Mouse (Mus musculus) liver, embryonic 13.5 days (tissue): ENCODE data around the gene Dnajc16. TPM values are rescaled to one million over a fixed set of nuclear protein-coding genes. Genes with fewer than 3 reads are reported as not detected.

Experiments used
- ATAC-seq: fragments of 200-750 bp; cut with Nextera tagmentation; 2 replicates; pipeline ENCODE4 v1.8.0; 2017; ENCODE audit warnings: low read depth, mild to moderate bottlenecking, moderate number of reproducible peaks, moderate library complexity
- DNase-seq: peaks from one replicate; pipeline ENCODE4 v3.0.0; 2022
- H3K27ac ChIP-seq: fragments of 300-500 bp; sonication (generic); 2 replicates; pipeline ENCODE4 v1.5.1; 2015; ENCODE audit warnings: moderate library complexity, mild to moderate bottlenecking, inconsistent platforms
- H3K27me3 ChIP-seq: fragments of 300-500 bp; sonication (generic); 2 replicates; pipeline ENCODE4 v1.6.1; 2015; ENCODE audit warnings: mild to moderate bottlenecking, inconsistent platforms
- H3K36me3 ChIP-seq: fragments of 300-500 bp; sonication (generic); 2 replicates; pipeline ENCODE4 v1.6.1; 2015; ENCODE audit warnings: mild to moderate bottlenecking, inconsistent platforms
- H3K4me1 ChIP-seq: fragments of 300-500 bp; sonication (generic); replicated peaks from 2 replicates; pipeline ENCODE4 v1.6.1; 2015; ENCODE audit warnings: inconsistent platforms
- H3K4me2 ChIP-seq: fragments of 300-500 bp; sonication (generic); 2 replicates; pipeline ENCODE4 v1.6.1; 2015; ENCODE audit warnings: inconsistent platforms, mild to moderate bottlenecking, moderate library complexity
- H3K4me3 ChIP-seq: fragments of 300-500 bp; sonication (generic); replicated peaks from 2 replicates; pipeline ENCODE4 v1.5.1; 2015; ENCODE audit warnings: mild to moderate bottlenecking, inconsistent platforms
- H3K9ac ChIP-seq: fragments of 300-500 bp; sonication (generic); 2 replicates; pipeline ENCODE4 v1.6.1; 2015; ENCODE audit warnings: mild to moderate bottlenecking, inconsistent platforms
- H3K9me3 ChIP-seq: fragments of 300-500 bp; sonication (generic); replicated peaks from 2 replicates; pipeline ENCODE4 v1.6.1; 2016; ENCODE audit warnings: inconsistent platforms
- WGBS: fragments of 180-500 bp; shearing (Covaris S2); methylation state at CpG from one replicate; pipeline ENCODE4 v1.1.7; 2015; ENCODE audit not compliant: insufficient replicate concordance; 5-methylcytosine and 5-hydroxymethylcytosine counted together
- polyA plus RNA-seq: library from polyadenylated mRNA; unstranded; fragments of >200 nt; fragmentation: Nextera tagmentation; extraction: Ambion mirVana; gene quantifications from 2 replicates; pipeline ENCODE4 v1.2.1, GENCODE M21; 2015

Dnajc16 gene
- polyA plus RNA-seq, 1 experiment from 2014 or later = 2.1 TPM

DNA sequence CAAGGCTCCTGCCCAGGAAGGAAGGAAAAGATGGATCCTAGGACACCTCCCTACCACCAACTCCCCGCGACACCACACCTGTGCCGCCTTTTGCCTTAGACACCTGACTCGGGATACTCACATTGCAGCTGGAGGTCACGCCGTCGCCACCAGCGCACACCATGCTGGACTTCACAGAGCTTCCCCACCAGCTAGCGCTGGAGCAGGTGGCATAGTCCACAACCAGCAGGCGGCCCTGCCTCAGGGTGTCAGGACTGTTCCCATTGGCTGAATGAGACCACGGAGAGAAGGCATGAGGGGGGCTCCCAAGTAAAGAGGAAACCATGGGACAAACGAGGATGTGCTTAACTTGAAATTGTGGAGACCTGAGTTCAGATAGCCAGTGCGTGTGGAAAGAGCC, 28.1 kb upstream of the Dnajc16 start:
- Histone ChIP-seq H3K9ac (no peak overlapping the region), H3K36me3 (peaks cover 5% of the 10 kb centered on the region), H3K4me2 (no peak overlapping the region), H3K27ac (no peak overlapping the region), H3K4me1 (peaks cover 15% of the 10 kb centered on the region), H3K9me3 (no peaks in the 10 kb centered on the region), H3K4me3 (no peak overlapping the region), H3K27me3 (no peaks in the 10 kb centered on the region)
- no peak for ATAC-seq
- DNase-seq = no peak
- WGBS = 74% methylated on average over 13 of the region's 13 CpGs

GRCm38 (mm10) chr4:141817706-141818105, 27.0 kb upstream of the Dnajc16 start:
- Histone ChIP-seq H3K4me2 (no peak overlapping the region), H3K9ac (no peak overlapping the region), H3K4me1 (peaks cover 3% of the 10 kb centered on the region), H3K4me3 (no peak overlapping the region), H3K9me3 (no peaks in the 10 kb centered on the region), H3K36me3 (peaks cover 17% of the 10 kb centered on the region), H3K27me3 (no peaks in the 10 kb centered on the region), H3K27ac (no peak overlapping the region)
- DNase-seq = no peak
- no peak for ATAC-seq
- 78% methylated on average over 10 of the region's 10 CpGs for WGBS

DNA sequence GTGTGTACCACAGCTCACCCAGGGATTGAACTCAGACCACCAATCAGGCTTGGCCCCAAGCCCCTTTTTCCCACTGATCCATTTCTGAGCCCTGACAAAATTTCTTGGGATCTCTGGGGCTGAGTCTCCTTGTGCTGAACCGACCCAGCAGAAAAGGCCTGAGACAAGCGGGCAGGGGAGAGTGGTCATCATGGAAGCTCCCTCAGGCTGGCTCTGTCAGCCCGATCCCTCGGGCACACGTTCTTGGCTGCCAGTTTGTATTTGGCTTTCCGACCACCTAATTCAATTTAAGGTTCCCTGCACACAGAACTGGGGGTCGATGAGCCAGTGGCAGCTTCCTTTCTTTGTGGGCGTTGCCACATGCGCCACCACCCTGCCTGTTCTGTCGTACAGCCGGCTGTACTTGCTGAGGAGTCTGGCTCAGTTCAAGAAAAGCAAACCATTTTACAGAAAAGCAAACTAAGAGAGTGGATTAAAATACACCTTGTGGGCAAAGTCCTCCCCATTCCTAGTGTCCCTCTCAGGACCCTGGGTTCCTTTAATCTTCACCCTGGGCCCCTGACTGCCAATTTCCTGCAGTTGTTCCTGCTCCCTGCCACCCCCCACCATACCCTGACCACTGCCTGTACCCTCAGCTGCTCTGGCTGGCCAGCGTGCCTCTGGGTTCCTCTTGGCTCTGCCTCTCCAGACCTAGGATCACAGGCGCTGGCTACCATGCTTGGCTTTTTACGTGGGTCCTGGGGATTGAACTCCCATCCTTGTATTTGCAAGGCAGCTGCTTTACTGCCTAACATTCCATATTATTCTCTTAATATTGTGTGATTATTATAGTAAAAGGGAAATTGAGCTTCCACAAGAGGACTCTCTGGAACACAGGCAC, 26.3 kb upstream of the Dnajc16 start:
- Histone ChIP-seq H3K9ac (no peak overlapping the region), H3K27me3 (no peaks in the 10 kb centered on the region), H3K27ac (no peak overlapping the region), H3K9me3 (no peaks in the 10 kb centered on the region), H3K4me3 (no peak overlapping the region), H3K36me3 (peaks cover 24% of the 10 kb centered on the region), H3K4me1 (no peaks in the 10 kb centered on the region), H3K4me2 (no peak overlapping the region)
- DNase-seq (no peak), ATAC-seq (no peak)
- 55% methylated on average over 14 of the region's 14 CpGs for WGBS

DNA sequence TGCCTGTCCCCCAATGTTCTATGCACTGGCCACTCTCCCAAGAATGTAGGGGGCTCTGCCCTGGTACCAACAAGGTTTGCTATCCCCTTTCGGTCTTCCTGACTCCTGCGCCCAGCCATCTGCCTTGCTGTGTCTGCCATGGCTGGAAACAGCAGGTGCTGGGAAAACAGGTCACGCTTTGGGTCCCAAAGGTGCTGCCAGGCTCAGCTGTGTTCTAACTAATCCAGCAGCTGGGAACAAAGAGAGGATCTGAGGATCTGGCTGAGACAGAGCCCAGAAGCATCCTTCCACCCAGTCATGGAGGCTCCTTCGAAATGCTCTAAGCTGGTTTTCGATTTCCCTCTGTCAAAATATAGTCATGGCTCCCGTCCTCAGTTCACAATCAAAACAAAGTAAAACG, 25.5 kb upstream of the Dnajc16 start:
- no peak for ATAC-seq
- no peak overlapping the region for H3K4me3 ChIP-seq
- H3K36me3 ChIP-seq = peaks cover 31% of the 10 kb centered on the region
- no peaks in the 10 kb centered on the region for H3K9me3 ChIP-seq
- H3K27ac ChIP-seq = no peak overlapping the region
- no peaks in the 10 kb centered on the region for H3K27me3 ChIP-seq
- no peaks in the 10 kb centered on the region for H3K4me1 ChIP-seq
- 85% methylated on average over 7 of the region's 7 CpGs for WGBS
- no peak overlapping the region for H3K4me2 ChIP-seq
- no peak overlapping the region for H3K9ac ChIP-seq
- no peak for DNase-seq

DNA sequence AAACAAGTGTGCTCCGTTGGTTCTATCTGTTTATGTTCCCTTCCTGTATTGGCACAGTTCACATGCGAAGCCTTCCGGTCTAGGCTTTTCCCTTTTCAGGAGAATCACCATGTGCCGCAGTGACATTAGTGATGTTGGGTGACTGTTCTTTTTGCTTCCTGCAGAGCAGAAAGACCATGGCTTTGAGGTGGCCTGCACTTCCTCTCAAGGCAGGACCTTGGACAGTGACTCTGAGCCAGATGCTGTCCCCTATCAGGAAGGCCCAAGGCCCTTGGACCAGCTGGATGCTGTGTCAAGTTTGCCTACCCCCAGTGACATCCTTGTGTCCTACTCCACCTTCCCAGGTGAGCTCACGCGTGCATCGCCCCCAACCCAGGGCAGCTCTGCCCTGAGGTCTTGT, 20.6 kb upstream of the Dnajc16 start:
- Histone ChIP-seq H3K9me3 (no peaks in the 10 kb centered on the region), H3K4me2 (no peak overlapping the region), H3K27me3 (no peaks in the 10 kb centered on the region), H3K9ac (no peak overlapping the region), H3K36me3 (peaks cover 80% of the 10 kb centered on the region), H3K4me3 (no peak overlapping the region), H3K27ac (no peak overlapping the region), H3K4me1 (no peaks in the 10 kb centered on the region)
- 88% methylated on average over 7 of the region's 7 CpGs for WGBS
- ATAC-seq (no peak), DNase-seq (no peak)

GRCm38 (mm10) chr4:141810975-141811374, 20.2 kb upstream of the Dnajc16 start:
- WGBS = 91% methylated on average over 2 of the region's 2 CpGs
- no peak overlapping the region for H3K9ac ChIP-seq
- no peak for ATAC-seq

GRCm38 (mm10) chr4:141809850-141810464, 19.2 kb upstream of the Dnajc16 start:
- Histone ChIP-seq H3K36me3 (peaks cover 90% of the 10 kb centered on the region), H3K9ac (no peak overlapping the region), H3K27me3 (no peaks in the 10 kb centered on the region), H3K4me2 (no peak overlapping the region), H3K9me3 (no peaks in the 10 kb centered on the region), H3K4me1 (no peaks in the 10 kb centered on the region), H3K27ac (no peak overlapping the region), H3K4me3 (no peak overlapping the region)
- ATAC-seq (no peak), DNase-seq (no peak)
- 69% methylated on average over 8 of the region's 8 CpGs for WGBS

More at GRCm38 (mm10) chr4:141810975-141811374, 20.2 kb upstream of the Dnajc16 start:
- Histone ChIP-seq H3K4me1 (no peaks in the 10 kb centered on the region), H3K4me3 (no peak overlapping the region), H3K9me3 (no peaks in the 10 kb centered on the region), H3K27ac (no peak overlapping the region), H3K27me3 (no peaks in the 10 kb centered on the region), H3K36me3 (peaks cover 84% of the 10 kb centered on the region), H3K4me2 (no peak overlapping the region)
- no peak for DNase-seq

- H3K9ac ChIP-seq = no peak overlapping the region
- no peak overlapping the region for H3K27ac ChIP-seq
- no peak overlapping the region for H3K4me3 ChIP-seq
- H3K4me1 ChIP-seq = no peaks in the 10 kb centered on the region
- H3K9me3 ChIP-seq = no peaks in the 10 kb centered on the region
- DNase-seq (no peak), ATAC-seq (no peak)
- H3K4me2 ChIP-seq = no peak overlapping the region
- WGBS = 80% methylated on average over 8 of the region's 8 CpGs
- H3K36me3 ChIP-seq = peaks cover 81% of the 10 kb centered on the region
- H3K27me3 ChIP-seq = no peaks in the 10 kb centered on the region
Observed at GRCm38 (mm10) chr4:141805886-141806285, 15.2 kb upstream of the Dnajc16 start.

DNA sequence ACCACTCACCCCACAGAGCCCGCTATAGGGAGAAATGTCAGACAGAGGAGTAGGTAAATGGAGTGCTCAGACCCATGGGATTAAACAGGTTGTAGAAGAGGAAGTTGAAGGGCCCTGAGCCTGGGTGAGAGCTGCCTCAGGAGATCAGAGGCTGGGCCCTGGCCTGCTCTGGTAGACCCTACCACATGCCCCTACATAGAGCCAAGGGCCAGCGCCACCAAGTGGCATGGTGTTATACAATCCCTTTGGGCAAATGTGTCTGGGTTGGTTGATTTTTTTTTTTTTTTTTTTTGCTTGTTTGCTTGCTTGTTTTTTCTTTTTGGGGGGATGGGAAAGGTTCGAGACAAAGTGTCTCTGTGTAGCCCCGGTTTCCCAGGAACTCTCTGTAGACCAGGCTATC, 13.4 kb upstream of the Dnajc16 start:
- Histone ChIP-seq H3K27me3 (no peaks in the 10 kb centered on the region), H3K9me3 (no peaks in the 10 kb centered on the region), H3K4me3 (no peak overlapping the region), H3K27ac (no peak overlapping the region), H3K4me1 (no peaks in the 10 kb centered on the region), H3K9ac (no peak overlapping the region), H3K36me3 (peaks cover 64% of the 10 kb centered on the region), H3K4me2 (no peak overlapping the region)
- 69% methylated on average over 4 of the region's 4 CpGs for WGBS
- ATAC-seq (0 out of 2 replicates have a peak, but pooled peaks have one; percentile 31), DNase-seq (no peak)

GRCm38 (mm10) chr4:141797545-141797944, 6.8 kb upstream of the Dnajc16 start:
- Histone ChIP-seq H3K4me1 (peaks cover 30% of the 10 kb centered on the region), H3K4me2 (no peak overlapping the region), H3K4me3 (no peak overlapping the region), H3K36me3 (peaks cover 29% of the 10 kb centered on the region), H3K9ac (no peak overlapping the region), H3K27ac (no peak overlapping the region), H3K27me3 (no peaks in the 10 kb centered on the region), H3K9me3 (no peaks in the 10 kb centered on the region)
- WGBS = 84% methylated on average over 5 of the region's 5 CpGs
- ATAC-seq (no peak), DNase-seq (no peak)

GRCm38 (mm10) chr4:141796954-141797353, 6.2 kb upstream of the Dnajc16 start:
- DNase-seq (no peak), ATAC-seq (no peak)
- WGBS = 81% methylated on average over 4 of the region's 4 CpGs
- no peak overlapping the region for H3K27ac ChIP-seq
- H3K9ac ChIP-seq = no peak overlapping the region
- peaks cover 29% of the 10 kb centered on the region for H3K36me3 ChIP-seq
- peaks cover 36% of the 10 kb centered on the region for H3K4me1 ChIP-seq
- no peaks in the 10 kb centered on the region for H3K9me3 ChIP-seq
- H3K4me2 ChIP-seq = no peak overlapping the region
- H3K27me3 ChIP-seq = no peaks in the 10 kb centered on the region
- H3K4me3 ChIP-seq = no peak overlapping the region
